Mouse (Mus musculus) layer of hippocampus, postnatal 14 days (tissue): ENCODE results near the gene Ddx51. TPM values are rescaled to one million over a fixed set of nuclear protein-coding genes. Genes with fewer than 3 reads are reported as not detected.

Experiments
- DNase-seq, 2 experiments: peaks; one replicate each; pipeline ENCODE4 v3.0.0; 2021 to 2022; ENCODE audit warnings: low spot score in 2 of 2, mixed read lengths in 1 of 2
- microRNA-seq, 2 experiments: library from miRNA; unstranded; fragments of <30 nt; microRNA quantifications; one replicate each; pipeline ENCODE4 v1.2.0; 2021
- total RNA-seq, 2 experiments: library from RNA; stranded (reverse); gene quantifications; 2 replicates each; pipeline ENCODE4 v1.2.3; 2021

The Ddx51 gene
- total RNA-seq, 2 experiments from 2014 or later = 21.7 to 24.2 TPM

DNA sequence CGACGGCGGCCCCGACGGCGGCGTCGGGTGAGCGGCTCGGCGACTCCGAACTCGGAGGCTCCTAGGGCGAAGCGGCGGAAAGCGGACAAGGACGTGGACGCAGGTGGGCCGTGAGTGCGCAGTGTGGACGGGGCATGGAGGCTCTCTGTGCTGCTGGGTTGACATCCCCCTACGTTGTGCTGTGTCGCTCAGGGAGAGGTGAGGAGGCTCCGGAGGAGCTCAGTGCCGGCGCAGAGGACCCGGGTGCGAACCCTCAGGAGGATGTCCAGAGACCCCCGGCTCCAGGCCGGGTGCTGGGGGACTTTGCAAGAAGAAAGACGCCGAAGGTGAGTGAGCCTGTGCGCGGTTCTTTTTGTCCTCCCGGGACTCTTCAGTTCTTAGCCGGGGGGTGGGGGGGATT is 435 bp downstream of the Ddx51 start:
- no peak for DNase-seq

DNA sequence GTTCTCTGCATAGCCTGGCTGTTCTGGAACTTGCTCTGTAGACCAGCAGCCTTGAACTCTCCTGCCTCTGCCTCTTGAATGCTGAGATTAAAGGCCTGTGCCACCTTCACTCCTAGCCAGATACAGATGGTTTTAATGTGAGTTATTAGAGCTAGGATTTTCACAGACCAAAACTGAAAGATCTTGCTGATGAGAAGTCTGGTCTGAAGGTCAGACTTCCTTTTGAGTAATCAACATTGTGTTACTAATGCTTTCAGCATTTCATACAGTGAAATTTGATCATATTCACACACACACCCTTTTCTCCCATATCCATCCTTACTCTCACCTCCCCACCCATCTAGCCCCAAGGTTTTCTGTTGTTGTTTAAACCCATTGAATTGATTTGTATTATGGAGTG is 6.4 kb downstream of the Ddx51 start:
- no peak for DNase-seq

DNA sequence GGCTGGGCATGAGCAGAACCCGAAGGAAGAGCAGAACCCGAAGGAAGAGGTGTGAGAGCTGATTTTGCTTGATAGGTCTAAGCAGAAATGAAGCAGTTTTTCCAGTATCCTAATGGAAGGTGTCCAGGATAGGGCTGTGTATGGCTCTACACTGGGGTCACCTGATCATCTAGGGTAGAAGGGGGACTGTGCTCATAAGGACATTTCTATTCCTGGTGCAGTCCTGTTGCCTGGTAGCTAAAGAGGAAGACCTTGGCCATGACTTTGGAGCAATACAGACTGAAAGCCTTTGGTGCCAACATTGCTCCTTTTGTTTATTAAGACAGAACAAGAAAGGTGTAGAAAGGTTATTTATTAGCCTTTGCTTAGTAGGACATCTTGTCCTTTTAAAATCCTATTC is 10.8 kb downstream of the Ddx51 start:
- DNase-seq = no peak

DNA sequence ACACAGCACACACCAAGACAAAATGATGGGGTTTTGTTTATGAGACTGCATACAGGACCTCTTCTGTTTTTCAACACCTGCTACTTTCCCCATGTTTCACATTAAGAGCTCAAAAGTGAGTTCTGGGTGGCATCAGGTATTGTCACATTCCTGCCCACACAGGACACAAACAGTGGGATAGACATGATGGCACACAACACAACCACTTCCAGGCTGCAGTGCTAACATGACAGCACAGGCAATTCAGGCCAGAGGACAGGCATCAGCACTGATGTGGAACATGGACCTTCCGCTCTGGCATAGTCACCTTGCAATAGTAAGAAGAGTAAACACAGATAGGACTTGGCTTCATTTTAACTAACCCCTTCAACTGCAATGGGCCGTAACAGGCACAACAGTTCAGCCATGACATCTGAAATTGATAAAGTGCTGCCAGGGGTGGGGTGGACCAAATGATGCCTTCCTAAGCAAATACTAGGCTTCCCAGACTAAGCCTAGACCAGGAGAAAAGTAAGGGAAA is 11.6 kb downstream of the Ddx51 start:
- no peak for DNase-seq

DNA sequence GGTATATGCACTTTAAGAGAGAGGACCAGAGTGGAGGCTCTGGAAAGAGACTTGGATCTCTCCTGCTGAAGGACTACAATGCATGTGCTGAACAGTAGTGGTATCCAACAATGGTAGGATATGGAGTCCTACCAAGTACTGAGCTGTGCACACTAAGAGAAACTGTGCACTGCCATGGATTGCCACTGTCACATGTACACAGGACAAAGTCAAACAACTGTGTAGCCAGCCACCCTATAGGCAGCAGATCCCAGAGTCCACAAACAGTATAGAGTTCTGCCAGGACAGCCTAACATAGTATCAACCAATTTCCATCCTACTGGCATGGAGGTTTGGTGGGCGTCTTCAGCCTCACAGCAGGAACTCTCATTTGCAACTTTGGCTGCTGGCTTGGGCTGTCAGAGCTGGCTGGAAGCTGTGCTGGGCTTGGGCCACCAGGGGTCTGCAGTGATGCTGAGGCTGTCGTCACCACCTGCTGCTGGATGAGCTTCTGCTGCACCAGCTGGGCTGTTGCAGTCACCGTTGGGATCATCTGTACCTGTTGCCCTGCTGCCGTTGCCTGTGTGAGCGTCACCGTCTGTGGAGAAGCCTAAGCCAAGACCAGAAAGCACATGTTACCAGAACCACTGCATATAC is 12.4 kb downstream of the Ddx51 start:
- DNase-seq = no peak

DNA sequence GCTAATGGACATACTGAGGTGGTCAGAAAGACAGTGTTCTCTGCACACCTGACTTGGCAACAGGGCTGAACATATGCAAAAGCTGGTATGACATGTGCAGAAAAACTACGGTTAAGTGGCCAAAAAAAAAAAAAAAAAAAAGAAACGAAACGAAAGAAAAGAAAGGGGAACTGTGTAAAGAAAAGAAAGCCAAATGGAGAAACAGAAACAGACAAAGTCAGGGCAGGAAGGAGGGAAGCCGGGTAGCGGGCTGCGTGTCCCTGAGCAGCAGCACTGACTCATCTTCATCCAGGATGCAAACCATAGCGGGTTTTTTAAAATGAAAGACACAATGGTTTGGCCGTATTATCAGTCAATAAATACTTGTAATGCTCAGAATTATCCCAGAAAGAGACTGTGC is 28.8 kb downstream of the Ddx51 start:
- no peak for DNase-seq

DNA sequence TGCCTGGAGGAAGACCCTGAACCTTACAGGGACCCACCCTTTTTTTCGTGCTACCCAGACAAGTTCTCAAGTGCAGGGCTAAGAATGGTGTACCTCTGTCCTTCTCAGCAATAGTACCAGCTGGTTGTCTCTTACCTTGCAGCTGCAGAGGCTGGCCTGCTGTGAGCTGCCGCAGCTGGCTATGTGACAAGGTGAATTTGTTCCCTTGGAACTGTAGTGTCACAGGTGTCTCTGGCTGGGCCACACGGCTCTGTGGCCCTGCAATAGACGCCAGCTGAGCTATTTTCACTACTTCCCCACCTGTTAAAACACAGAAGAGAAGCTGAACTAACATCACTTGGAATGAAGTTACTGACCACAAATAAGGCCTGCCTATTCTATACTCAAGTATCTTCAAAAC is 45.4 kb downstream of the Ddx51 start:
- no peak for DNase-seq

DNA sequence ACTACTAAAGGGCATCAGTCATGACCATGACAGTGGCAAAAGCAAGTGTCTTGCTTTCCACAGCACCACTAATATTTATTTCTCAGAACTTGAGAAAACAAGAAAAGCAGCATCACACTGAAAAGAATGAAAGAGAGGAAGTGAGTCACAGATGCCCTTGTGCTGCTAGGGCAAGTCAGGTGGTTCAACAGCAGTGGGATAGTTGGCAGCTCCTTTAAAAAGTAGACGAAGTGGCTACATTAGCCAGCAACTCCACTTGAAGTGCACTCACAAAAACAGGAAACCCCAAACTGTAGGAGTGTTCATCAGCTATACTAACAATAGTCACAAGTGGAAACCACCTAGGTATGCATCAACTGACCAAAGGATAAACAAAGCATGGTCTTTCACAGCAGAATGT is 50.8 kb downstream of the Ddx51 start:
- no peak for DNase-seq

DNA sequence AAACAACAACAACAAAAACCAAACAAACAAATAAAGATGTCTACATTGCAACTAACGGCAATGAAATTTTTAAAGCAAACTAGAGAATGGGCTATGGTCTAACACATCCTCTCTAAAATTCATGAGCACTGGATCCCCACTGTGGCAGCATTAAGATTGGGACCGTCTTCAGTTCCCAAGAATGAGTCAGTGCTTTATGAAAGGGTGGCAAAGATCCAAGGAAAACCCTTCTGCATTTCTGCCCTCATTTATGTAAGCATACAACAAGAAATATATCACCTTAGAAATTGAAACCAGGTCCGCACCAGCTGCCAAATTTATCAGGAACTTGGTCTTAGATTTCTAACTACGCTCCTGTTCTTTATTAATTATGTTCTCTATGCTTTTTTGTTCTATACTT is 56.0 kb downstream of the Ddx51 start:
- DNase-seq = no peak

Small RNAs within 50 kb of the gene (microRNA-seq; reads per million reads assigned to microRNA genes)
- gene Mir7026 = 3.1 to 4.3 reads per million in 2 experiments

Other genes starting within 250 kb of the Ddx51 start
- gene Fbrsl1, start 204.9 kb upstream of the Ddx51 start, total RNA-seq = 10 to 100 TPM; 80.9 to 90.8 TPM
- gene Galnt9, start 109.1 kb upstream of the Ddx51 start, total RNA-seq = 100 to 1,000 TPM in 1 of 2 experiments, 10 to 100 TPM in 1; 95.1 to 106 TPM
- 10 to 100 TPM; 27.4 to 30.7 TPM for gene Noc4l, start within 50 bp of the Ddx51 start, total RNA-seq
- gene Ep400, start 117.3 kb downstream of the Ddx51 start, total RNA-seq = 100 to 1,000 TPM in 1 of 2 experiments, 10 to 100 TPM in 1; 90.9 to 101 TPM
- 10 to 100 TPM; 16.1 to 18.5 TPM for gene Pus1, start 127.2 kb downstream of the Ddx51 start, total RNA-seq
- gene Ulk1, start 156.6 kb downstream of the Ddx51 start, total RNA-seq = 10 to 100 TPM; 66.6 to 67.6 TPM
- gene Hscb, start 186.3 kb downstream of the Ddx51 start, total RNA-seq = 10 to 100 TPM in 1 of 2 experiments, 1 to 10 TPM in 1; 8.9 to 10.4 TPM
- gene Chek2, start 186.5 kb downstream of the Ddx51 start, total RNA-seq = 1 to 10 TPM; 2.3 to 2.5 TPM
- gene Ttc28, start 226.4 kb downstream of the Ddx51 start, total RNA-seq = 10 to 100 TPM; 19.6 to 23.4 TPM